Mouse (Mus musculus) MEL (cell line): ENCODE measurements around the gene Pelo. TPM values are rescaled to one million over a fixed set of nuclear protein-coding genes. Genes with fewer than 3 reads are reported as not detected.

Experiments
- DNase-seq: peaks from one replicate; pipeline ENCODE4 v3.0.0; 2011; ENCODE audit warnings: low read depth, low spot score
- H3K27ac ChIP-seq: 2 replicates; pipeline ENCODE4 v1.5.1; 2012; ENCODE audit warnings: low read depth, mild to moderate bottlenecking, control low read depth, low read length, moderate library complexity; ENCODE audit not compliant: control insufficient read depth
- H3K27me3 ChIP-seq, 2 experiments: fragments of 150-350 bp in 1 of 2; sonication (generic) in 1 of 2; 2 replicates each; pipeline ENCODE4 v1.6.1; 2012; ENCODE audit warnings: low read length in 2 of 2, mild to moderate bottlenecking in 2 of 2, improper control_type of control experiment in 1 of 2, moderate library complexity in 1 of 2; ENCODE audit not compliant: insufficient read depth in 2 of 2, control insufficient read depth in 1 of 2
- H3K36me3 ChIP-seq, 2 experiments: 2 replicates each; pipeline ENCODE4 v1.6.1; 2012 to 2014; ENCODE audit warnings: low read length in 2 of 2, improper control_type of control experiment in 1 of 2, inconsistent platforms in 1 of 2, mild to moderate bottlenecking in 1 of 2; ENCODE audit not compliant: insufficient read depth in 2 of 2, control insufficient read depth in 1 of 2
- H3K4me1 ChIP-seq, 2 experiments: fragments of 150-350 bp in 1 of 2; sonication (generic) in 1 of 2; 2 replicates each; pipeline ENCODE4 v1.6.1; 2012; ENCODE audit warnings: low read length in 2 of 2, improper control_type of control experiment in 1 of 2, mild to moderate bottlenecking in 1 of 2; ENCODE audit not compliant: insufficient read depth in 2 of 2, control insufficient read depth in 1 of 2
- H3K4me3 ChIP-seq, 2 experiments: fragments of 150-350 bp in 1 of 2; sonication (generic) in 1 of 2; 2 replicates each; pipeline ENCODE4 v1.5.1; 2012; ENCODE audit warnings: low read depth in 2 of 2, low read length in 2 of 2, mild to moderate bottlenecking in 2 of 2, moderate library complexity in 2 of 2, control low read depth in 1 of 2, improper control_type of control experiment in 1 of 2; ENCODE audit not compliant: control insufficient read depth in 1 of 2, insufficient read depth in 1 of 2
- H3K79me2 ChIP-seq: 2 replicates; pipeline ENCODE4 v1.6.1; 2012; ENCODE audit warnings: mild to moderate bottlenecking, low read length, moderate library complexity; ENCODE audit not compliant: control insufficient read depth, poor library complexity, insufficient read depth
- H3K9ac ChIP-seq: 2 replicates; pipeline ENCODE4 v1.6.1; 2012; ENCODE audit warnings: low read depth, mild to moderate bottlenecking, control low read depth, low read length, moderate library complexity; ENCODE audit not compliant: control insufficient read depth, poor library complexity, severe bottlenecking
- H3K9me3 ChIP-seq: fragments of 150-350 bp; sonication (generic); replicated peaks from 2 replicates; pipeline ENCODE4 v1.6.1; 2012; ENCODE audit warnings: mild to moderate bottlenecking, low read length, improper control_type of control experiment, moderate library complexity; ENCODE audit not compliant: insufficient read depth
- BHLHE40 ChIP-seq: IDR thresholded peaks from 2 replicates; pipeline ENCODE4 v1.6.1; 2012; ENCODE audit warnings: low read depth, mild to moderate bottlenecking, inconsistent platforms, low read length, improper control_type of control experiment, borderline replicate concordance
- CHD1 ChIP-seq: IDR thresholded peaks from 2 replicates; pipeline ENCODE4 v1.6.1; 2012; ENCODE audit warnings: low read depth, mild to moderate bottlenecking, inconsistent platforms, low read length, improper control_type of control experiment
- CHD2 ChIP-seq: IDR thresholded peaks from 2 replicates; pipeline ENCODE4 v1.6.1; 2011; ENCODE audit warnings: low read length, improper control_type of control experiment
- E2F4 ChIP-seq: IDR thresholded peaks from 2 replicates; pipeline ENCODE4 v1.6.1; 2011; ENCODE audit warnings: low read depth, low read length, improper control_type of control experiment, borderline replicate concordance
- ELF1 ChIP-seq: IDR thresholded peaks from 2 replicates; pipeline ENCODE4 v1.6.1; 2014; ENCODE audit warnings: low read depth, mild to moderate bottlenecking, inconsistent platforms, low read length, improper control_type of control experiment, moderate library complexity
- EP300 ChIP-seq, 2 experiments: IDR thresholded peaks; 2 replicates each; pipeline ENCODE4 v1.6.1; 2011; ENCODE audit warnings: improper control_type of control experiment in 2 of 2, low read length in 2 of 2, low read depth in 1 of 2, mild to moderate bottlenecking in 1 of 2
- GABPA ChIP-seq: IDR thresholded peaks from 2 replicates; pipeline ENCODE4 v1.6.1; 2012; ENCODE audit warnings: low read depth, mild to moderate bottlenecking, inconsistent platforms, low read length, improper control_type of control experiment, moderate library complexity
- GATA1 ChIP-seq: IDR thresholded peaks from 2 replicates; pipeline ENCODE4 v1.6.1; 2011; ENCODE audit warnings: low read depth, low read length, improper control_type of control experiment
- HCFC1 ChIP-seq: IDR thresholded peaks from 2 replicates; pipeline ENCODE4 v1.6.1; 2012; ENCODE audit warnings: low read depth, mild to moderate bottlenecking, inconsistent platforms, low read length, improper control_type of control experiment, moderate library complexity
- JUND ChIP-seq: IDR thresholded peaks from 2 replicates; pipeline ENCODE4 v1.6.1; 2011; ENCODE audit warnings: low read depth, mild to moderate bottlenecking, improper control_type of control experiment, low read length
- KAT2A ChIP-seq: conservative IDR thresholded peaks from 2 replicates; pipeline ENCODE4 v1.6.1; 2012; ENCODE audit warnings: low read depth, low read length, improper control_type of control experiment, inconsistent platforms
- MAFK ChIP-seq: IDR thresholded peaks from 2 replicates; pipeline ENCODE4 v1.6.1; 2011; ENCODE audit warnings: low read depth, mild to moderate bottlenecking, low read length, improper control_type of control experiment, borderline replicate concordance
- MAZ ChIP-seq: IDR thresholded peaks from 2 replicates; pipeline ENCODE4 v1.6.1; 2012; ENCODE audit warnings: low read depth, mild to moderate bottlenecking, inconsistent platforms, low read length, improper control_type of control experiment
- MEF2A ChIP-seq: IDR thresholded peaks from 2 replicates; pipeline ENCODE4 v1.6.1; 2014; ENCODE audit warnings: low read depth, mild to moderate bottlenecking, inconsistent platforms, low read length, improper control_type of control experiment; ENCODE audit not compliant: poor library complexity, insufficient replicate concordance, severe bottlenecking; ENCODE audit errors: extremely low read depth
- MYC ChIP-seq: IDR thresholded peaks from 2 replicates; pipeline ENCODE4 v1.6.1; 2011; ENCODE audit warnings: low read depth, mild to moderate bottlenecking, low read length, improper control_type of control experiment, moderate library complexity
- NELFE ChIP-seq: IDR thresholded peaks from 2 replicates; pipeline ENCODE4 v1.6.1; 2011; ENCODE audit warnings: low read depth, low read length, improper control_type of control experiment
- NRF1 ChIP-seq: IDR thresholded peaks from 2 replicates; pipeline ENCODE4 v1.6.1; 2014; ENCODE audit warnings: low read depth, mild to moderate bottlenecking, inconsistent platforms, low read length, improper control_type of control experiment, moderate library complexity; ENCODE audit not compliant: poor library complexity, insufficient read depth, severe bottlenecking
- POLR2AphosphoS2 ChIP-seq: IDR thresholded peaks from 2 replicates; pipeline ENCODE4 v1.6.1; 2011; ENCODE audit warnings: low read length, improper control_type of control experiment
- RCOR1 ChIP-seq: IDR thresholded peaks from 2 replicates; pipeline ENCODE4 v1.6.1; 2012; ENCODE audit warnings: low read depth, mild to moderate bottlenecking, inconsistent platforms, low read length, improper control_type of control experiment
- SIN3A ChIP-seq: IDR thresholded peaks from 2 replicates; pipeline ENCODE4 v1.6.1; 2012; ENCODE audit warnings: low read length, improper control_type of control experiment, inconsistent platforms
- SMC3 ChIP-seq: IDR thresholded peaks from 2 replicates; pipeline ENCODE4 v1.6.1; 2011; ENCODE audit warnings: low read depth, low read length, improper control_type of control experiment
- TAL1 ChIP-seq: IDR thresholded peaks from 2 replicates; pipeline ENCODE4 v1.6.1; 2012; ENCODE audit warnings: mild to moderate bottlenecking, inconsistent platforms, low read length, moderate library complexity, mixed read lengths
- TCF12 ChIP-seq: IDR thresholded peaks from 2 replicates; pipeline ENCODE4 v1.6.1; 2014; ENCODE audit warnings: low read depth, mild to moderate bottlenecking, inconsistent platforms, low read length, improper control_type of control experiment, moderate library complexity
- UBTF ChIP-seq: IDR thresholded peaks from 2 replicates; pipeline ENCODE4 v1.6.1; 2012; ENCODE audit warnings: low read depth, mild to moderate bottlenecking, inconsistent platforms, low read length, improper control_type of control experiment, moderate library complexity, borderline replicate concordance; ENCODE audit not compliant: insufficient read depth
- USF1 ChIP-seq: IDR thresholded peaks from 2 replicates; pipeline ENCODE4 v1.6.1; 2014; ENCODE audit warnings: low read depth, mild to moderate bottlenecking, inconsistent platforms, low read length, improper control_type of control experiment, moderate library complexity
- USF2 ChIP-seq, 2 experiments: IDR thresholded peaks; 2 replicates each; pipeline ENCODE4 v1.6.1; 2011 to 2012; ENCODE audit warnings: improper control_type of control experiment in 2 of 2, low read length in 2 of 2, borderline replicate concordance in 1 of 2, inconsistent platforms in 1 of 2, low read depth in 1 of 2, mild to moderate bottlenecking in 1 of 2; ENCODE audit not compliant: insufficient read depth in 1 of 2
- ZC3H11A ChIP-seq: IDR thresholded peaks from 2 replicates; pipeline ENCODE4 v1.6.1; 2012; ENCODE audit warnings: low read depth, mild to moderate bottlenecking, inconsistent platforms, low read length, improper control_type of control experiment
- ZKSCAN1 ChIP-seq: IDR thresholded peaks from 2 replicates; pipeline ENCODE4 v1.6.1; 2012; ENCODE audit warnings: low read depth, mild to moderate bottlenecking, inconsistent platforms, low read length, improper control_type of control experiment, moderate library complexity
- ZMIZ1 ChIP-seq: IDR thresholded peaks from 2 replicates; pipeline ENCODE4 v1.6.1; 2012; ENCODE audit warnings: low read depth, mild to moderate bottlenecking, inconsistent platforms, low read length, improper control_type of control experiment, moderate library complexity
- ZNF384 ChIP-seq: IDR thresholded peaks from 2 replicates; pipeline ENCODE4 v1.6.1; 2012; ENCODE audit warnings: low read depth, mild to moderate bottlenecking, inconsistent platforms, low read length, improper control_type of control experiment
- polyA plus RNA-seq, 2 experiments: library from polyadenylated mRNA; stranded (reverse) in 1 of 2; unstranded in 1 of 2; fragments of >175 nt in 1 of 2; fragments of >200 nt in 1 of 2; gene quantifications; 2 replicates each; pipeline versions ENCODE4 v1.2.1 to v1.2.4; 2012; ENCODE audit warnings: low replicate concordance in 2 of 2, low read depth in 1 of 2; ENCODE audit not compliant: insufficient read length in 2 of 2, insufficient read depth in 1 of 2, missing spikeins in 1 of 2
- total RNA-seq: library from RNA; depleted of rRNA; stranded (reverse); fragments of 300-350 nt; gene quantifications from 2 replicates; pipeline ENCODE4 v1.2.3, GENCODE M21; 2012

Pelo gene
- total and polyA plus RNA-seq, 3 experiments = 32.6 to 39.7 TPM; not detected in 1

- Histone ChIP-seq H3K9ac (no peak overlapping the region), H3K79me2 (no peaks in the 10 kb centered on the region), H3K27me3 (no peaks in the 10 kb centered on the region; a peak in 1 of 4 replicates), H3K4me1 (no peaks in the 10 kb centered on the region), H3K4me3 (no peak overlapping the region), H3K27ac (no peak overlapping the region), H3K9me3 (no peaks in the 10 kb centered on the region), H3K36me3 (no peaks in the 10 kb centered on the region)
- no peak for DNase-seq
- TF ChIP-seq NELFE = no peak
- TF ChIP-seq SMC3 = no peak
- TF ChIP-seq JUND = no peak
- no peak for TF ChIP-seq TAL1
- TF ChIP-seq UBTF = no peak
- TF ChIP-seq RCOR1 = no peak
- TF ChIP-seq ZC3H11A = no peak
- no peak for TF ChIP-seq ZNF384
- no peak for TF ChIP-seq GATA1
- TF ChIP-seq CHD1 = no peak
- no peak for TF ChIP-seq MYC
- no peak for TF ChIP-seq TCF12
- no peak for TF ChIP-seq MAZ
- no peak for TF ChIP-seq SIN3A
- no peak for TF ChIP-seq ZKSCAN1
- TF ChIP-seq USF2 (IDR thresholded peaks at IDR 0.05; ENCODE audit: borderline replicate concordance in 1 of 2, insufficient read depth in 1 of 2, low read depth in 1 of 2, low read length in 2 of 2) = no peak
- TF ChIP-seq MEF2A = no peak
- no peak for TF ChIP-seq ZMIZ1
Observed at GRCm38 (mm10) chr13:115067324-115067967, 22.5 kb downstream of the Pelo start.

GRCm38 (mm10) chr13:115057555-115057954 lies 32.4 kb downstream of the Pelo start:
- Histone ChIP-seq H3K27ac (no peak overlapping the region), H3K4me1 (no peaks in the 10 kb centered on the region), H3K79me2 (no peaks in the 10 kb centered on the region), H3K36me3 (no peaks in the 10 kb centered on the region), H3K27me3 (no peaks in the 10 kb centered on the region; a peak in 1 of 4 replicates), H3K4me3 (no peak overlapping the region), H3K9ac (no peak overlapping the region), H3K9me3 (no peaks in the 10 kb centered on the region)
- DNase-seq = no peak
- TF ChIP-seq CHD2 = no peak
- no peak for TF ChIP-seq MAFK
- no peak for TF ChIP-seq KAT2A
- TF ChIP-seq JUND = no peak
- no peak for TF ChIP-seq E2F4
- no peak for TF ChIP-seq ZC3H11A
- TF ChIP-seq HCFC1 = no peak
- no peak for TF ChIP-seq BHLHE40
- no peak for TF ChIP-seq POLR2AphosphoS2
- no peak for TF ChIP-seq GATA1
- TF ChIP-seq UBTF = no peak
- no peak for TF ChIP-seq NRF1
- TF ChIP-seq MYC = no peak
- no peak for TF ChIP-seq USF1
- TF ChIP-seq ELF1 = no peak
- no peak for TF ChIP-seq EP300 (IDR thresholded peaks at IDR 0.05; ENCODE audit: low read depth in 1 of 2, low read length in 2 of 2)
- no peak for TF ChIP-seq GABPA
